Mouse (Mus musculus) heart, postnatal 10 days (tissue): ENCODE results near the gene Btbd9. TPM values are rescaled to one million over a fixed set of nuclear protein-coding genes. Genes with fewer than 3 reads are reported as not detected.

Experiments used
- DNase-seq, 2 experiments: peaks; one replicate each; pipeline ENCODE4 v3.0.0; 2021
- intact Hi-C: fragments of 180-260 bp; cut with DNase I; formaldehyde crosslinking; loops from one replicate; pipeline ENCODE4 v1.15.1; 2025
- total RNA-seq, 2 experiments: library from RNA; stranded (reverse); gene quantifications; 2 replicates each; pipeline ENCODE4 v1.2.3; 2021

The Btbd9 gene
- total RNA-seq, 2 experiments from 2014 or later, result 30.9 to 34.0 TPM

- peak in 1 of 2 experiments; percentile 44 for DNase-seq
- intact Hi-C loops, result no loop called here
Measured at GRCm38 (mm10) chr17:30177435-30177834, 398.9 kb downstream of the Btbd9 start.

Other genes starting within 250 kb of the Btbd9 start
- 1 to 10 TPM; 3.0 to 3.8 TPM for gene Dnah8, start 47.9 kb upstream of the Btbd9 start, total RNA-seq
- 100 to 1,000 TPM; 132 to 159 TPM for gene Glo1, start 50.4 kb upstream of the Btbd9 start, total RNA-seq